Mouse (Mus musculus): ENCODE results near the gene Eif2ak2.
A peak's percentile ranks its signal among the peaks of the same experiment; 100 is the strongest.

The Eif2ak2 gene

DNA sequence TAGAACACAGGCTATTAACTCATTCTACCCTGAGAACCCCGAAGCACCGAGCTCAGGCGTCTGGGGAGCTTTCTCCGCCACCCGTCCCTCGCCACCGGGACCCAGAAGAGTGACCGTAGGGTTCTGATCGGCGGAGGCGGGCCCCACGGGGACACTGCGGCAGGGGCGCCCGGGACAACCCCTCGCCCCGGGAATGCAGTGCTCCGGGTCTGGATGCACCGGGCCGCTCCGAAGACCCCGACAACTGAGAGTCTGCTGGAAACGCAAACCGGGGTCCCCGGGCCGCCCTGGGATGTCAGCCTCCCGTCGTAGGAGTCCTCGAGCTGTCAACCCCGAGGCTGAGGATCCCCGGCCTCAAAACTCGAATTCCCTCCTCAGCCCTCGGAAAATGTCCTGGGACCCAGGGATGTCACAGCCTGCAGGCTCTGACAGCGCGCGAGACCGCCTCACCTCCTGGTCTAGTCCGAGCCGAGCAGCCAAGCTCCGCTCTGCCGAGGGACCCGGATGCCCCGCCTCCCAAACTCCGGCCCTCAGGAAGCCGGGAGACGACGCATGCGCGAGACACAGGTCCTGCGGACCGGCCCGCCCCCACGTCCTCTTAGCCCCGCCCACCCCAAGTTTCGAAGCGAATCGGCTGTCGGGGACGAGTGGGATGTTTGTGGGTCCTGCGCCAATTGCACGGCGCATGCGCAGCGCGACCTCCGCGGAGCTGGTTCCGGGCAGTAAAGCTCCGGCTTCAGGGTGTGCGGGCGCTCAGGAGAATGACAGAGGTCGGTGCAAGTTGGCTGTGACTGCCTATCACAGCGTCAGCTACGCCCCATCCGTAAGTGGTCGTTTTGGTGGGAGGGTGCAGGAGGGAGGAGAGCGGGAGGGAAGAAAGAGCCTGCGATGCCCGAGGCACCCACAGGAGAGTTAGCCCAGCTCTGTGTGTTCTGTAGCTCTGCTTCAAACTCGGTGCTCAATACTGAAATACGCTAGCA, 47.2 kb downstream of the Eif2ak2 start, which contains the start of the genes Heatr5b and Gpatch11:
Heatr5b (minus strand) TSS at position 509 of the 980 bp plus-strand sequence.
Gpatch11 (plus strand) TSS at position 712 of the 980 bp plus-strand sequence.
- DNase-seq (ENCODE audit: low read depth, low spot score) = peak; percentile 97

DNA sequence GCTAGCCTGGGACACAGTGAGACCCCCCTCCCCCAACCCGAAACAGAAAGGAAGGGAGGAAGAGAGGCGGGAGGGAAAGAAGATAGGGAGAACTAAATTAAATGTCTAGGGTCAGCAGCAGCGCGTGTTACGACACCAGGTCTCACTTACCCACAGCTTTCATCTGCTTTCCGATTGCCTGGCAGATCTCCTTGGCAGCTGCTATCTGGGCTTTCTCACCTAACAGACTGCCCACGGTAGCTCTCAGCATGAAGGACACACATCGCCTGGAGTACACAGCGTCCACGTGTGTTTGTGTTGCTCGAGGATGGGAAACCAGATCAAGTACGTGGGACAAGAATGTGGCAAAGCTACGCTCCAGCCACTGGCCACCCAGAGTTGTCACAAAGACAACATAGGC, 58.0 kb downstream of the Eif2ak2 start:
- DNase-seq (ENCODE audit: low read depth, low spot score) = no peak

DNA sequence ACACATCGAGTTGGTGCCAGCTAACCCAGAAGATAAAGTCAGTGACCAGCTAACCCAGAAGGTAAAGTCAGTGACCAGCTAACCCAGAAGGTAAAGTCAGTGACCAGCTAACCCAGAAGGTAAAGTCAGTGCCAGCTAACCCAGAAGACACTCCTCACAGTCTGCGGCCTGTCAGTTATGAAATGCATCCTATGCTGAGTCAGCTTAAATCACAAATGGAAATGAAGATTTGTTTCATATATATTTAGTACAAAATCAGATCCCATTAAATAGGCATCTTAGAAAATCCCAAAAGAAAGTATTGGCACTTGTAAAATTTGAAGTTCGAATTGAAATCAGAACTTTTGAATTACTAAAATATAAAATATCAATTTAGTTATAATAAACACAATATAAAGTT, 72.8 kb downstream of the Eif2ak2 start:
- DNase-seq (ENCODE audit: low read depth, low spot score) = no peak

DNA sequence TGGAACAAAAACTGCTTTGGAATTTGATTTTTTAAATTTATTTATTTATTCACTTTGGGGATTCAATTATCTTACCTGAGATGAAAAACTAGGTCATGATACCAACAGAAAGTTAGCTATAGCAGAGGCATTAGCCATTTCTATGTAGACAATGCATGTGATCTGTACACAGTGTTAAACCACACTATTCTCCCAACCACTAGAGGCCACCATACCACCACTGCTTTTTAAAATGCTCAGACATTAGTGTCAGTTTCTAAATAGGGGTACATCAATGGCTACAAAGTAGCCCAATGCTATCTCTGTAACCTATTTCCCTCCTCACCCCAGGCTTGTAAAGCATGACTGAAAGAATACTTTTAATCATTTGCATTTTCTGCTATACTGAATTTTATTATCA, 73.4 kb downstream of the Eif2ak2 start:
- DNase-seq (ENCODE audit: low read depth, low spot score) = peak; percentile 22
